Mouse (Mus musculus) stomach, postnatal 0 days (tissue): ENCODE measurements around the gene Lgr4.

Experiments
- CTCF ChIP-seq: IDR thresholded peaks from 2 replicates; pipeline ENCODE4 v1.5.1; 2016; ENCODE audit warnings: antibody characterized with exemption, low read depth, mild to moderate bottlenecking, moderate library complexity
- EP300 ChIP-seq: optimal IDR thresholded peaks from 2 replicates; pipeline ENCODE3; 2016; ENCODE audit warnings: antibody characterized with exemption

DNA sequence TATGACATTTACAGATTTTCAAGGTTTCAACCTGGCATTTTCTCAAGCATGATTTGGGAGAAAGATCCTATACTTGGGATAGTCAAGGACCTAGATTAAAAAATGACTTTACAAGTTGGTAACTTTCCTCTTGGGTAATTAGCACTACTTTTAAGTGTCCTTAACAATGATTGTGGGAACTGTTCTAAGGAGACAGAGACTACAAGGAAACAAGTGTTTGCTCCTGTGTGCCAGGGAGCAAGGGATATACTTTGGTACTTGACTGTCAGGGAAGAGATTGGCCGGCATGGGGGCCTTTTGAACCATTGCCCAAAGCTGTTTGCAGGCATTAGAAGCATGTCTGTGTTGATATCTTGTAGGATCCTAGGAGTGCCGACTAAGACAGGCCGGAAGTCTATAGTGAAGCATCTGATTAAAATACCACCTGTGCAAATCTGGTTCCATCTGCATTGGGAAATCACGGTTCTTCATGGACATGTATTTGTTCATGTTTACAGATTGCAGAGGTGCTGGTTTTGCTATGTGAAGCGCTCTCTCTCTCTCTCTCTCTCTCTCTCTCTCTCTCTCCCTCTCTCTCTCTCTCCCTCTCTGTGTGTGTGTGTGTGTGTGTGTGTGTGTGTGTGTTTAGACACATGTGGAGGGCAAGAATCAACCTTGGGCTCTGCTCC, 46.3 kb downstream of the Lgr4 start:
- TF ChIP-seq CTCF (no peak), EP300 (no peak)
